Mouse (Mus musculus) left cerebral cortex, adult 18-20 months (tissue): ENCODE results near the gene Bace2. TPM values are rescaled to one million over a fixed set of nuclear protein-coding genes. Genes with fewer than 3 reads are reported as not detected.

Source experiments
- DNase-seq, 2 experiments: peaks; one replicate each; pipeline ENCODE4 v3.0.0; 2021 to 2022; ENCODE audit warnings: low spot score in 2 of 2, mixed read lengths in 1 of 2
- total RNA-seq, 2 experiments: library from RNA; stranded (reverse); gene quantifications; 2 replicates each; pipeline ENCODE4 v1.2.3; 2021

Gene Bace2
- total RNA-seq, 2 experiments from 2014 or later: 4.9 to 6.0 TPM

GRCm38 (mm10) chr16:97397945-97398531 is 41.5 kb downstream of the Bace2 start:
- DNase-seq: no peak

- no peak for DNase-seq
Observed at GRCm38 (mm10) chr16:97399991-97400390, 43.4 kb downstream of the Bace2 start.

GRCm38 (mm10) chr16:97401741-97402140 is 45.2 kb downstream of the Bace2 start:
- DNase-seq: no peak

- DNase-seq: no peak
Observed at GRCm38 (mm10) chr16:97402213-97402785, 45.8 kb downstream of the Bace2 start.

- no peak for DNase-seq
Observed at GRCm38 (mm10) chr16:97405476-97406012, 49.0 kb downstream of the Bace2 start.

GRCm38 (mm10) chr16:97417896-97418542 is 61.5 kb downstream of the Bace2 start:
- DNase-seq: peak; percentile 36 to 46

GRCm38 (mm10) chr16:97418749-97419453 is 62.4 kb downstream of the Bace2 start:
- DNase-seq: no peak

GRCm38 (mm10) chr16:97421671-97422070 is 65.1 kb downstream of the Bace2 start:
- no peak for DNase-seq

DNA sequence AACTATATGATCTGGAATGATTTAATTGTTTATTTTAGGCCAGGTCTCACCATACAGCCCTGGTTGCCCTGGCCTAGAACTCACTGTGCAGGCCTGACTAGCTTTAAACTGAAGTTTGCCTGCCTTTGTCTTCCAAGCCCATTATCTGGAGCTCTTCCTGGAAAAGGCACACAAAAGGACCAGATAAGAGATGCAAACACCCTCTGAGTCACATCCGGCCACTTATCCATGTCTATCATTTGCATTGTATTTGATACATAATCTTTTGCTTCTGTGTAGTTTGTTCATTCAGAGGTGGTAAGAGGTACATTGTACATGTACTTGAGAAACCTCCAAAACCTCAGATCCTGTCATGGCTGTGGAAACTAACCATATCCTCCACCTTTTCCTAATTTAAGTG is 67.1 kb downstream of the Bace2 start:
- DNase-seq: no peak

DNA sequence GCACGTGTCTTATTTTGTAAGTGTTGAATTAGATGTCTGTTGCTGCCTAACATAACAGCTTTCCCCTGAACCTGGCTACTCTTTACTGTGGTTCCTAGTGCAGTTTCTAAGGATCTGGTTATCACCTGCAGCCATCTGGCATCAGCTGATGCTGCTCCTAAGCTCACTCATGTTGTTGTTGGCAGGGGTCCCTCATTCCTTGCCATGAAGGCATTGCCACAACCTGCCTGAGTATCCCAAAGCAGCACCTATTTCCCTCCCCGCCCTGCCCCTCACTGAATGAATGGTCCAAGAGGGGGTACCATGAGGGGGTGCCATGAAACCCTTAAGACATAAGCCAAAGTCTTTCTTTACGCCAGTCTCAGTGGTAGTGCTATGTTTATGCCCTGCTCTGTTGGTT is 71.5 kb downstream of the Bace2 start:
- DNase-seq: no peak

DNA sequence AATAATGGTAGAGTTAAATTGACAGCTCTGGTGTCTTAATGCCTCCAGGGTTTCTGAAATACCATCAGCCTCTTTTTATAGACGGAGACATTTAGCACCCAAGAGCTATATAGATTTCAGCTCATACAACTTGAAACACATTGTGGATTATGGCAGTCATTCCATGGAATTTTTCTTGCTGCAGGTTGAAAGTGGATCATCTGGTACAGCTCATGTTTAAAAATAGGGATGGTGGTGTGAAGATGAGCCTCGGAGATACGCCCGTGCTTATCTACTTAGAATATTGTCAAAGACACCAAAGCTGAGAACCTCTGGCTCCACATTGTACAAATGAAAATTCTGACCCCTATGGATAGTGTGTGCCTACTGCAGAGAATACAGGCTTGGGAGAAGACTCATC is 73.5 kb downstream of the Bace2 start:
- peak; percentile 9 to 24 for DNase-seq

- DNase-seq: peak; percentile 54 to 59
Observed at GRCm38 (mm10) chr16:97431328-97431727, 74.8 kb downstream of the Bace2 start.

GRCm38 (mm10) chr16:97434206-97434605 is 77.7 kb downstream of the Bace2 start:
- DNase-seq: no peak

GRCm38 (mm10) chr16:97437448-97438056 is 81.0 kb downstream of the Bace2 start:
- no peak for DNase-seq

DNA sequence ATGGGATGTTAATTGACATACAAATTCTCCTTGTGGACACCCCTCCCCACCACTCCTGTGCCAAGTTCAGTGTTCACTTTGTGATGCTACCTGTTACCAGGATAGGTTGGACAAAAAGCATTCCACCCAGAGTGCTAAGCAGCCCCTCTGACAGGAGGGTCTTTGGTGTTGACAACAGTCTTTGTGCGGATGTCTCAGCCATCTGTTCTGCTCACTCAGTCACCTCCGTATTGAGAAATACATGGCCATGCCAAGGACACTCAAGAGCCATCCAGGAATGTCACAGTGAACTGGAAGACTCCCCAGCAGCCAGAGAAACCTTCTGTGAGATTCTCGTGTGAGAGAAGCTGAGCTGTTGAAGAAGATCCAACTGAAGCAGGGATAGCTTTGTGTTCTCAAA is 81.6 kb downstream of the Bace2 start:
- DNase-seq: no peak

DNA sequence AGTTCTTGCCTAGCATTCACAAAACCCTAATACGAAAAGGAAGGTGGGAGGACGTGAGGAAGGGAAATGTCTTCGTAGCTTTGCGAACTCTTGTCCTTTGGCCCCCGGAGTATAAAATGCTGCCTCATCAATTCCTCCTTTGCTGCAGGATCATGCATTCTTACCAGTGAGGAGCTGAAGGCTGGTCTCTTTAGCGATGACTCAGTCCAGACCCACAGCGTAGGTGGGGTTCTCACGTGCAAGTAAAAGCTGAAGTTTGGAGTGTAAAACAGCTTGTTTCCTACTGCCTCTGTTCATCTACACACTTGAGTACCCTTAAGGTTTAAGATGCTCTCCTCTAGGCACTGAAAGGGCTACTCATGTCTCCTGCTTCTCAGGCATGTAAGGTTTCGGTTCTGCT is 85.4 kb downstream of the Bace2 start:
- peak; percentile 42 to 46 for DNase-seq

- peak; percentile 24 to 26 for DNase-seq
Observed at GRCm38 (mm10) chr16:97443670-97444263, 87.2 kb downstream of the Bace2 start.

- no peak for DNase-seq
Observed at GRCm38 (mm10) chr16:97447386-97447785, 90.8 kb downstream of the Bace2 start.

DNA sequence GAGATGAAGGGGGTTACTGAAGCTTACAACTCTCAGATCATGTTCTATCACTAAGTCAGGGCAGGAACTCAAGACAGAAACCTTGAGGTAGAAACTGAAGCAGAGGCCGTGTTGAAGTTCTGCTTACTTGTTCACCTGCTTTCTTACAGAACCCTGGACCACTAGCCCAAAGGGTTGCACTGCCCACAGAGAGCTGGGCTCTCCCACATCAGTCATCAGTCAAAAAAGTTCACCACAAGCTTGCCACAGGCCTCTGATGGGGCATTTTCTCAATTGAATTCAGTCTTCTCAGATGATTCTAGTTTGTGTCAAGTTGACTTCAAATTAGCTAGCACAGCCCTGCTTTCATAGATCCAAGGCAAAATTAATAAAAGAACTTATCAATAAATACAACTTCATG is 103.3 kb downstream of the Bace2 start:
- DNase-seq: no peak

DNA sequence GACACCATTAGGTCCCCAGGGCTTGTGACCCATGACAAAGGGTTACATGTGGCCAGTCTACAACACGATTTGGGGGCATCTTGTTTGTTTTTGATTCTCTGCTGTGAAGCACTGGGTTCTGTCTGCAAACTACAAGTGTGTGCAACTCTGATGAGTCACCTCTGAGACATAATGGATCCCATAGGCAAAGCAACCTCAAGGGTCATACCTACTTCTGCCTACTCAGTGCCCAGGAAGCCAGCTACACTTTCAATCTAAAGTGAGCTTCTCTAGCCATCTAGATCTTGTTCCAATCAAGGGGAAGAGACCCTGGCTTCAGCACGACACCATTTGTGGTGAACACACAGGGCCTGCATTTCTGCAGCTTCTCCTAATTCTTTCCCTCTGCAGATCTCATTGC is 104.7 kb downstream of the Bace2 start:
- no peak for DNase-seq
